Mouse (Mus musculus): ENCODE data around the gene Rtf1. TPM values are rescaled to one million over a fixed set of nuclear protein-coding genes. Genes with fewer than 3 reads are reported as not detected.

Gene Rtf1
- 54.8 and 75.6 TPM in 2 replicates for polyA plus RNA-seq (2012)

GRCm38 (mm10) chr2:119674525-119675214 lies at the start of gene Rtf1:
Rtf1 (plus strand) TSS chr2:119675068.

GRCm38 (mm10) chr2:119662220-119663182 lies 12.4 kb upstream of the Rtf1 start, which contains the start of gene Ndufaf1:
Ndufaf1 (minus strand) TSS chr2:119662827.

GRCm38 (mm10) chr2:119741581-119742411 lies 66.9 kb downstream of the Rtf1 start, which contains the start of gene Itpka:
Itpka (plus strand) TSS chr2:119742337.

GRCm38 (mm10) chr2:119760251-119760650 lies 85.4 kb downstream of the Rtf1 start, which contains the start of gene Ltk:
Ltk (minus strand) TSS chr2:119760431.

Other genes with a start within 250 kb of the Rtf1 start
- 6.8 and 8.1 TPM in 2 replicates for gene Ino80, start 197.4 kb upstream of the Rtf1 start, polyA plus RNA-seq (2012)
- 0.09 TPM in 1 of 2 replicates, not detected in the other for gene Exd1, start 127.4 kb upstream of the Rtf1 start, polyA plus RNA-seq (2012)
- gene Chp1, start 127.4 kb upstream of the Rtf1 start, polyA plus RNA-seq (2012) = 11.6 and 12.6 TPM in 2 replicates
- gene Nusap1, start 56.8 kb upstream of the Rtf1 start, polyA plus RNA-seq (2012) = 2.2 TPM in 2 replicates
- gene Oip5, start 56.6 kb upstream of the Rtf1 start, polyA plus RNA-seq (2012) = 13.7 and 16.8 TPM in 2 replicates
- 3.1 and 4.6 TPM in 2 replicates for gene Ndufaf1, start 12.2 kb upstream of the Rtf1 start, polyA plus RNA-seq (2012)
- 0.82 and 0.90 TPM in 2 replicates for gene Itpka, start 67.3 kb downstream of the Rtf1 start, polyA plus RNA-seq (2012)
- gene Ltk, start 85.4 kb downstream of the Rtf1 start, polyA plus RNA-seq (2012) = 0.06 and 0.09 TPM in 2 replicates
- gene Rpap1, start 112.5 kb downstream of the Rtf1 start, polyA plus RNA-seq (2012) = 21.8 and 23.2 TPM in 2 replicates
- gene Tyro3, start 122.7 kb downstream of the Rtf1 start, polyA plus RNA-seq (2012) = 0.16 and 0.34 TPM in 2 replicates
- gene Mga, start 222.2 kb downstream of the Rtf1 start, polyA plus RNA-seq (2012) = 1.8 and 2.4 TPM in 2 replicates